Mouse (Mus musculus) heart, embryonic 16.5 days (tissue): Measurements from ENCODE around the gene Sgtb. TPM values are rescaled to one million over a fixed set of nuclear protein-coding genes. Genes with fewer than 3 reads are reported as not detected.

Source experiments
- ATAC-seq: fragments of 200-750 bp; cut with Nextera tagmentation; replicated peaks from 2 replicates; pipeline ENCODE4 v1.8.0; 2017; ENCODE audit warnings: moderate number of reproducible peaks; ENCODE audit not compliant: insufficient read depth, low FRiP score; ENCODE audit errors: extremely low read depth
- H3K27ac ChIP-seq: fragments of 300-500 bp; sonication (generic); 2 replicates; pipeline ENCODE4 v1.5.1; 2014; ENCODE audit warnings: mild to moderate bottlenecking, low read length, control low read depth, moderate library complexity
- H3K27me3 ChIP-seq: fragments of 300-500 bp; sonication (generic); 2 replicates; pipeline ENCODE4 v1.6.1; 2014; ENCODE audit warnings: low read length, mixed read lengths; ENCODE audit not compliant: control insufficient read depth, insufficient read depth
- H3K36me3 ChIP-seq: fragments of 300-500 bp; sonication (generic); 2 replicates; pipeline ENCODE4 v1.6.1; 2014; ENCODE audit not compliant: control insufficient read depth, insufficient read depth
- H3K4me1 ChIP-seq: fragments of 300-500 bp; sonication (generic); 2 replicates; pipeline ENCODE4 v1.6.1; 2014; ENCODE audit warnings: low read length, mixed read lengths; ENCODE audit not compliant: control insufficient read depth, insufficient read depth
- H3K4me2 ChIP-seq: fragments of 300-500 bp; sonication (generic); 2 replicates; pipeline ENCODE4 v1.6.1; 2014; ENCODE audit warnings: low read depth, mild to moderate bottlenecking, control low read depth, low read length
- H3K4me3 ChIP-seq: fragments of 300-500 bp; sonication (generic); 2 replicates; pipeline ENCODE4 v1.5.1; 2014; ENCODE audit warnings: mild to moderate bottlenecking, control low read depth, low read length
- H3K9ac ChIP-seq: fragments of 300-500 bp; sonication (generic); 2 replicates; pipeline ENCODE4 v1.6.1; 2014; ENCODE audit warnings: low read length, control low read depth
- H3K9me3 ChIP-seq: fragments of 300-500 bp; sonication (generic); replicated peaks from 2 replicates; pipeline ENCODE4 v1.6.1; 2016; ENCODE audit warnings: low read length; ENCODE audit not compliant: control insufficient read depth
- WGBS: fragments of 180-500 bp; shearing (Covaris S2); extraction: QIAGEN DNeasy Blood & Tissue Kit; methylation state at CpG from one replicate; pipeline ENCODE4 v1.1.7; 2014; 5-methylcytosine and 5-hydroxymethylcytosine counted together
- polyA plus RNA-seq: library from polyadenylated mRNA; unstranded; fragments of >200 nt; fragmentation: Nextera tagmentation; extraction: Ambion mirVana; gene quantifications from 2 replicates; pipeline ENCODE4 v1.2.1, GENCODE M21; 2015

The Sgtb gene
- polyA plus RNA-seq, 1 experiment from 2014 or later: 1.8 TPM

DNA sequence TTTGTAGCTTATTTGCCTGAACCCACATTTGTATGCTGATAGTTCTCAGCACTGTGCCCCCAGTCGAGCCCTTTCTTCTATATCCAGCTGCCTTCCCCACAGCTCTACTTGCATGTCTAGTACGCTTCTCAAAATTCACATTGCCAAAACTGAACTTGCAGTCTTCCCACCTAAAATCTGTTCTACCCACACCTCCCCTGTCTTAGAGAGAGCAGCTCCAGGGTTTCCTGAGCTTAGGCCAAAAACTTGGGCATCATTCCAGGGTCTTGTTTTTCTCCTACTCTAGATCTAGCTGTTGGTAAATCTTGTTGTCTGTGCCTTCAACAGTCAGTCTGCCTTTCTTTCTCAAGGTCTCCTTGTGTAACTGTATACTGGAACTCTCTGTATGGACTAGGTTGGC, 5.3 kb downstream of the Sgtb start:
- Histone ChIP-seq H3K27me3 (peaks cover 2% of the 10 kb centered on the region; the same call in 1 of the 2 replicates), H3K9ac (no peak overlapping the region), H3K4me1 (0 out of 2 replicates have a peak, but pooled peaks cover 5% of the 10 kb centered on the region), H3K4me2 (no peak overlapping the region), H3K36me3 (no peaks in the 10 kb centered on the region), H3K9me3 (0 out of 2 replicates have a peak, but pooled peaks cover 2% of the 10 kb centered on the region), H3K4me3 (no peak overlapping the region), H3K27ac (no peak overlapping the region)
- no peak for ATAC-seq
- 92% methylated on average over 2 of the region's 2 CpGs for WGBS

DNA sequence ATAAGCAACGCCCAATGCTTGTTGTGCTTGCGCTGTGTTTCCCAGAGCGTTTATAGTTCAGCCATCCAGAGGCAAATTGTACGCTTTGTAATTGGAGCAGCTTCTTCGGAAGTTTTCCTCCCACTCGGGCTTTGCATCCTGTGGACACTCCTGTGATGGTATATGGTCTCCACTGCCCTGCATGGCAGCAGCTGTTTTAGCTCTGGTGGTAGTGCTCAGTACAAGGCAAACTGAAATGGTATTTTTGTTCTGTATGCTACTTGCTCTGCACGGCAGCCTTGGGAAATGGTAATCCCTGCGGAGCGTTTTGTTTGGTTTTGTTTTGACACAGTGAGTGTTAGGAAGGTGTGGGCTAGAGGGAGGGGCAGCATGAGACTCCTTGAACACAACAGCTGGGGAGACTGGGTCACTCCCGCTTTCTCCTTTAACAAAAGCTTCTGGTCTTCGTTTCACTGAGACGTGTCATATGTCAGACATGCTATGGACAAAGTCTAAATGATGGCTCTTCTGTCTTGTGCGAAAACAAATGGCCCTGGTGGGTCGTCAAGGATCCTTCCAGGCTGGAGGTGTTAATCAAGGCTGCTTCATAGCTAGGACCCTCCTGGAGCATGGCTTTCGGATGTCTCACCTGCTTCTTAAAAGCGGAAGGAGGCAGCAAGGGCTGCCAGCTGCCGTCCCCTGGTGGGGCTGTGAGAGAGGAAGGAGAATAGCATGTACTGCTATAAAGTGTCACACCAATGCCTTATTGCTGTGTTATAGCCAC, 12.7 kb downstream of the Sgtb start:
- H3K4me1 ChIP-seq: no peaks in the 10 kb centered on the region
- no peaks in the 10 kb centered on the region for H3K27me3 ChIP-seq
- H3K4me3 ChIP-seq: no peak overlapping the region
- no peak overlapping the region for H3K27ac ChIP-seq
- no peak for ATAC-seq
- 70% methylated on average over 17 of the region's 17 CpGs for WGBS
- H3K4me2 ChIP-seq: no peak overlapping the region
- no peak overlapping the region for H3K9ac ChIP-seq
- no peaks in the 10 kb centered on the region for H3K9me3 ChIP-seq
- H3K36me3 ChIP-seq: no peaks in the 10 kb centered on the region

DNA sequence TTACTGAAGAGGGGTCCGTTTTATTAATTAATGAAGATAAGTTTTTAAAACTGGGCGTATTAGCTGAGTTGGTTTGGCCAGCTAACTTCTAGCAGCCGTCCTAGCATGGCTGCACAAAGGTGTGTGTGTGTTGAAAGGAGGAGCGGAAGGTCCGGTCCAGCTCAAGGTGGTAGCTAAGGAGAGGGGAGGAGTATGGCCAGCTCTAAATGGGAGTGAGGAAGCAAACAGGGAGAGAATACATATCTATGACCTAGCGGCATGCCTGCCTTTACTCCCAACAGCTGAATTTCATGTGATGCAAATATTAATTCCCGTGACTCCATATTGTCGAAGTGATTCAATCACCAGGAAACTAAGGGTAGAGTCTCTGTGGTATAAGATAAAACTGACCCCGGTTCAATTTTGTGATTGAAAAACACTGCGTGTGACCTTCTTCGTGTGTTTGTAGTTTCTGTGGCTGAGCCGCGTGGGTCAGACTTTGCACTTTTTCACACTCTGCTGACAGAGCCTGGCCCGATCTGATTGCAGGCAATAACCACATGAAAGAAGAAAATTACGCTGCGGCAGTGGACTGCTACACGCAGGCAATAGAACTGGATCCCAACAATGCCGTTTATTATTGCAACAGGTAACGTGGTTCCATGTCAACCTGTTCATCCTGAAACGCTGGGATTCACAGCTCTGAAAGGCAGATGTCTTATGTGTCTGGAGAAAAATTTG, 14.3 kb downstream of the Sgtb start:
- Histone ChIP-seq H3K4me1 (no peaks in the 10 kb centered on the region), H3K4me2 (no peak overlapping the region), H3K27me3 (no peaks in the 10 kb centered on the region), H3K36me3 (no peaks in the 10 kb centered on the region), H3K9ac (no peak overlapping the region), H3K27ac (no peak overlapping the region), H3K4me3 (no peak overlapping the region), H3K9me3 (no peaks in the 10 kb centered on the region)
- WGBS: 93% methylated on average over 20 of the region's 20 CpGs
- no peak for ATAC-seq

DNA sequence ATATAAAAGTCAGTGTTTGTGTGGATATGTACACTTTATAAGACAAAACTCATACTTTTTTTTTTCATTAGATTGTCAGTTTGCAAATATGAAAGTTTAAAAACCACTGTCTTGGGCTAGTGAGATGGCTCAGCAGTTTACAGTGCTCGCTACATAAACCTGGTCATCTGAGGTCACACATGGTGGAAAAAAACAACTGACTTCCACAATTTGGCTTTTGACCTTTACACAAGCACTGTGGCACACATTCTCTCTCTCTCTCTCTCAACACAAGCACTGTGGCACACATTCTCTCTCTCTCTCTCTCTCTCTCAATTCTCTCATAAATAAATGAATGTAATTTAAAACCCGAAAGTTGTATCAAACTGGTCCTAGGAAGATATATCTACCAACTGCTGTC, 23.0 kb downstream of the Sgtb start:
- Histone ChIP-seq H3K36me3 (no peaks in the 10 kb centered on the region), H3K4me2 (no peak overlapping the region), H3K27me3 (no peaks in the 10 kb centered on the region), H3K4me1 (no peaks in the 10 kb centered on the region), H3K27ac (no peak overlapping the region), H3K9ac (no peak overlapping the region), H3K9me3 (no peaks in the 10 kb centered on the region), H3K4me3 (no peak overlapping the region)
- WGBS: 84% methylated on average over 2 of the region's 2 CpGs
- ATAC-seq: no peak

DNA sequence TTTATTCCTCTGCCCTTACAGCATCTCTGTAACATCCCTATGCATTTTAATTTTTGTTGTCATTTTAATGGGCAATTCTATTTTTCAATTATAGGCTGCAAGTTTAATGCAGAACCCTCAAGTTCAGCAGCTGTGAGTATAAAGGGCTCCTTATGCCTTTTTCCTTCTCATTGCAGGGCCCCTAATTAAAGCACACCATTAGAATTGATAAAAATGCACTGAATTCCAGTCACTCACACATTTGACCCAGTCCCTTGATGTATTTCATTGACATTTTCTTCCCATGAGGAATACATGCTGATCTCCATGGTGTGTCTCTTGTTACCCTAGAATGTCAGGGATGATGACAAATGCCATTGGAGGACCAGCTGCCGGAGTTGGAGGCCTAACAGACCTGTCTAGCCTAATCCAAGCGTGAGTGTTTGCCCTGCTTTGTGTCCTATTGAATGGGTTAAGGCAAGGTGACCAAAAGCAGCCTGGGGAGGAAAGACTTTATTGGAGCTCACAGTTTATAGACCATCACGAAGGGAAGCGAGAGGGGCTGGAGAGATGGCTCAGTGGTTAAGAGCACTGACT, 25.1 kb downstream of the Sgtb start:
- Histone ChIP-seq H3K4me3 (no peak overlapping the region), H3K9ac (no peak overlapping the region), H3K9me3 (no peaks in the 10 kb centered on the region), H3K27me3 (no peaks in the 10 kb centered on the region), H3K27ac (no peak overlapping the region), H3K4me2 (no peak overlapping the region), H3K36me3 (no peaks in the 10 kb centered on the region), H3K4me1 (0 out of 2 replicates have a peak, but pooled peaks cover under 1% of the 10 kb centered on the region)
- WGBS: 78% methylated on average over 4 of the region's 4 CpGs
- ATAC-seq: no peak

DNA sequence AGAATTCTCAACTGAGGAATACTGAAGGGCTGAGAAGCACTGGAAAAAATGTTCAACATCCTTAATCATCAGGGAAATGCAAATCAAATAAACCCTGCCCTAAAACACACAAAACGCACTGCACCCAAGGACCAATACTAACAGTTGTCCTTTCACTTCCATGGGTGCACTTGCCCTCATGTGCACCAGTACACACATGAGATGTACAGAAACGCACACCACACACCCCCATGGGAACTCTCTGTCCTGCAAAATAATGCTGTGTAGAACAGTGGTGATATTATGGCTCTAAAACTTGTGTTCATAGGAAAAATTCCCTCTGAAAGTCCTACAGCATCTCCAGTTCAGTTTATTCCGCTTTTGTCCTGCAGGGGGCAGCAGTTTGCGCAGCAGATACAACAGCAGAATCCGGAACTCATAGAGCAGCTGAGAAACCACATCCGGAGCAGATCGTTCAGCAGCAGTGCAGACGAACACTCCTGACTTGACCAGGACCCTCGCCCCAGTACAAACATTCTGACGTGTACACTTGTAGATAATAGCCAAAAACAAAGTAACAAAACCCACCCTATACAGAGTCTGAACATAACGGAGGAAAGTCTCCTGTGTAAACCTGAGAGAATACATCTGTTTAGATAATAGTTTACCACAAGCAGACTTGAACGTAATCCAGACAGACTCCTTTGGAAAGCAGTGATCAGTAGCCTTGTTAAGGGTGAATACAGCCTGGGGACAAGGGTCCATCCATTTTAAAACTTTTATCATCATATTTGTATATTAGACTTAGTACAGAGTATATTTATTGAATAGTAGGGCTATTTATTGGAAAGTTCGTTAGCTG, 30.0 kb downstream of the Sgtb start:
- WGBS: 37% methylated on average over 13 of the region's 13 CpGs

DNA sequence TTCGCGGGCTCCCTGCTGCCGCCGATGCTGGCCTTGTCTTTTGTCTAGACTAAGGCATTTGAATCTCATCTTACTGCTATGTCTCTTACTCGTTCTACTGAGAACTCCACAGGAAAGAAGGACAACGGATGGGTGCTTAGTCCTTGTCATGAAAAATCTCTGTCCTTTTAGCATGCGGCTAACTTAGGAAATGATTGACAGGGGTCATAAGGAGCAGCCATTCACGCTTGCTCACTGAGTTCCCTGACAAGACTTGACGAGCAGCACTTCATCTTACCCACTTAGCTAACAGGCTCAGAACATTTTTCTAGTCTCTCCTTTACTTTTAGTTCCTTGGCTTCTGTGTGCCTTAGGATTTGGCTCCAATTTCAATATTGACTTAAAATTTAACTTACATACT, 35.3 kb downstream of the Sgtb start:
- Histone ChIP-seq H3K9me3 (no peaks in the 10 kb centered on the region), H3K27ac (no peak overlapping the region), H3K4me3 (no peak overlapping the region), H3K36me3 (peaks cover 31% of the 10 kb centered on the region), H3K27me3 (no peaks in the 10 kb centered on the region), H3K4me2 (no peak overlapping the region), H3K9ac (no peak overlapping the region), H3K4me1 (no peaks in the 10 kb centered on the region)
- 79% methylated on average over 9 of the region's 9 CpGs for WGBS
- no peak for ATAC-seq

More for the DNA sequence above, 30.0 kb downstream of the Sgtb start:
- Histone ChIP-seq H3K4me3 (peak overlapping the region; percentile 17; the same call in 1 of the 2 replicates), H3K36me3 (peaks cover 12% of the 10 kb centered on the region), H3K27me3 (no peaks in the 10 kb centered on the region), H3K4me1 (0 out of 2 replicates have a peak, but pooled peaks cover 3% of the 10 kb centered on the region), H3K4me2 (peak overlapping the region; percentile 49; the same call in 1 of the 2 replicates), H3K9me3 (no peaks in the 10 kb centered on the region), H3K9ac (no peak overlapping the region), H3K27ac (no peak overlapping the region)
- peak; percentile 52; the same call in 1 of the 2 replicates for ATAC-seq

DNA sequence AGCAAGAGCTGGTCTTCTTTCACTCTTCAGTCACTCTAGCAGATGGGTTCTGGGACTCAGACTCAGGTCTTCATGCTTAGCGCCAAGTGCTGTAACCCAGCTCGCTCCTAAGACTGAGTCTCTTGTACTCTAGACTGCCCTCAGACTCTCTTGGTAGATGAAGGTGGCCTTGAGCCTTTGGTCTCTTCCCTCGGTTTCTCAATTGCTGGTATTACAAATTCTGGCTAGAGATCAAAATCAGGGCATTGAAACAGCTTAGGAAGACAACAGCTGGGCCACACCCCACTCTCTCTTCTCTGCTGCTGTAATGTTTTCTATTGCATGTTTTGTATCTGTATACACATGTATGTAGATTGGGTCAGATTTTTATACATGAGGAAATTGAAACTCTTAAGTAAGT, 36.1 kb downstream of the Sgtb start:
- Histone ChIP-seq H3K36me3 (peaks cover 27% of the 10 kb centered on the region), H3K4me3 (no peak overlapping the region), H3K4me2 (no peak overlapping the region), H3K27me3 (no peaks in the 10 kb centered on the region), H3K4me1 (no peaks in the 10 kb centered on the region), H3K9me3 (no peaks in the 10 kb centered on the region), H3K27ac (no peak overlapping the region), H3K9ac (no peak overlapping the region)
- 92% methylated on average over 3 of the region's 3 CpGs for WGBS
- no peak for ATAC-seq
